Mouse (Mus musculus) ES-E14 (cell line): ENCODE results near the gene BC030499. TPM values are rescaled to one million over a fixed set of nuclear protein-coding genes. Genes with fewer than 3 reads are reported as not detected.
A peak's percentile ranks its signal among the peaks of the same experiment; 100 is the strongest.
"Not testable (repeated sequence)": the region's sequence is repeated elsewhere in the genome, so short reads cannot be mapped to it uniquely, and the experiment has no call there.

ENCODE experiments used
- DNase-seq: peaks from one replicate; pipeline ENCODE4 v3.0.0-alpha.2; 2013; ENCODE audit warnings: low read depth, low spot score
- H3K27ac ChIP-seq: 2 replicates; pipeline ENCODE4 v1.5.1; 2012; ENCODE audit warnings: low read depth, mild to moderate bottlenecking, low read length, moderate library complexity, mixed read lengths; ENCODE audit not compliant: poor library complexity, insufficient read depth, severe bottlenecking
- H3K36me3 ChIP-seq: 2 replicates; pipeline ENCODE4 v1.6.1; 2012; ENCODE audit warnings: mild to moderate bottlenecking, low read length, moderate library complexity, mixed read lengths; ENCODE audit not compliant: control insufficient read depth, poor library complexity, insufficient read depth, severe bottlenecking
- H3K4me1 ChIP-seq, 2 experiments: fragments of 150-350 bp in 1 of 2; sonication (generic) in 1 of 2; 2 replicates each; pipeline ENCODE4 v1.6.1; 2012; ENCODE audit warnings: low read length in 2 of 2, mild to moderate bottlenecking in 1 of 2, mixed read lengths in 1 of 2; ENCODE audit not compliant: control insufficient read depth in 2 of 2, insufficient read depth in 2 of 2, poor library complexity in 1 of 2
- H3K4me3 ChIP-seq, 2 experiments: fragments of 150-350 bp in 1 of 2; sonication (generic) in 1 of 2; 2 replicates each; pipeline ENCODE4 v1.5.1; 2012; ENCODE audit warnings: low read length in 2 of 2, low read depth in 1 of 2, mild to moderate bottlenecking in 1 of 2, mixed read lengths in 1 of 2; ENCODE audit not compliant: insufficient read depth in 1 of 2, poor library complexity in 1 of 2, severe bottlenecking in 1 of 2
- H3K9ac ChIP-seq: 2 replicates; pipeline ENCODE4 v1.6.1; 2012; ENCODE audit warnings: low read depth, mild to moderate bottlenecking, low read length, mixed read lengths; ENCODE audit not compliant: poor library complexity, insufficient read depth, severe bottlenecking
- H3K9me3 ChIP-seq: fragments of 150-350 bp; sonication (generic); 2 replicates; pipeline ENCODE4 v1.6.1; 2012; ENCODE audit warnings: low read depth, mild to moderate bottlenecking, low read length; ENCODE audit not compliant: control insufficient read depth, insufficient read depth
- CHD2 ChIP-seq: IDR thresholded peaks from 2 replicates; pipeline ENCODE4 v1.6.1; 2014; ENCODE audit warnings: mild to moderate bottlenecking, low read depth, low read length, inconsistent platforms
- HCFC1 ChIP-seq: IDR thresholded peaks from 2 replicates; pipeline ENCODE4 v1.6.1; 2012; ENCODE audit warnings: low read length, inconsistent platforms, borderline replicate concordance; ENCODE audit not compliant: insufficient read depth
- MAFK ChIP-seq: IDR thresholded peaks from 2 replicates; pipeline ENCODE4 v1.6.1; 2014; ENCODE audit warnings: mild to moderate bottlenecking, low read depth, low read length, inconsistent platforms; ENCODE audit not compliant: insufficient read depth
- ZC3H11A ChIP-seq: IDR thresholded peaks from 2 replicates; pipeline ENCODE4 v1.6.1; 2012; ENCODE audit warnings: low read depth, mild to moderate bottlenecking, inconsistent platforms, low read length, borderline replicate concordance
- ZNF384 ChIP-seq: IDR thresholded peaks from 2 replicates; pipeline ENCODE4 v1.6.1; 2012; ENCODE audit warnings: low read depth, low read length, inconsistent platforms
- in situ Hi-C, 2 experiments: fragments of 600-800 bp; cut with MboI; formaldehyde crosslinking; loops; one replicate each; pipeline ENCODE4 v1.15.1; 2025; ENCODE audit warnings: low sequenced_read_pairs in 2 of 2, inconsistent platforms in 1 of 2; ENCODE audit not compliant: unreplicated experiment in 2 of 2
- total RNA-seq: library from RNA; depleted of rRNA; stranded (reverse); fragments of 300-350 nt; gene quantifications from 2 replicates; pipeline ENCODE4 v1.2.3, GENCODE M21; 2012

The BC030499 gene
- total RNA-seq, 1 experiment: 2.0 TPM

DNA sequence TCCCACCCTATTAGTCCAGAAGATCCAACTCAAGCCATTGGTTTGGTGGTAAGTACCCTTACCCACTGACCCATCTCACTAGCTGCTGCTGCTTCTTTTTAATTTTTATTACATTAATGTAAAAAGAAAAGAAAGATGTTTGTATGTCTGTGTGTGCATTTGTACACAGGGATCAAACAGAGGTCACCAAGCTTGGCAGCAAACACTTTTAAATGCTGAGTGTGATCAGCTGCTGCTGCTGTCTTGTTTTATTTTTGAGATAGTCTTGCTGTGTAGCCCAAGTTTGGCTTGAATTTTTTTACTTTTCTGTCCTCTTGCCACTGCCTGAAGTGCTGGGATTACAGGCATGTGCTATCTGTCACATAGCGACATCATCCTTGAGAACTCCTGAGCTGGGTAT, 15.0 kb upstream of the BC030499 start:
- Histone ChIP-seq H3K4me3 (no peak overlapping the region), H3K9me3 (no peaks in the 10 kb centered on the region), H3K4me1 (no peaks in the 10 kb centered on the region), H3K9ac (no peak overlapping the region), H3K36me3 (peaks cover 67% of the 10 kb centered on the region), H3K27ac (no peak overlapping the region)
- no peak for DNase-seq
- in situ Hi-C loops: loop anchor here in 1 of 2 experiments (25.0 kb wide), 1 partner anchor 1737 kb away; no protein-coding TSS in a partner anchor
- no peak for TF ChIP-seq HCFC1
- no peak for TF ChIP-seq ZC3H11A
- TF ChIP-seq MAFK: no peak
- TF ChIP-seq ZNF384: no peak
- TF ChIP-seq CHD2: no peak

DNA sequence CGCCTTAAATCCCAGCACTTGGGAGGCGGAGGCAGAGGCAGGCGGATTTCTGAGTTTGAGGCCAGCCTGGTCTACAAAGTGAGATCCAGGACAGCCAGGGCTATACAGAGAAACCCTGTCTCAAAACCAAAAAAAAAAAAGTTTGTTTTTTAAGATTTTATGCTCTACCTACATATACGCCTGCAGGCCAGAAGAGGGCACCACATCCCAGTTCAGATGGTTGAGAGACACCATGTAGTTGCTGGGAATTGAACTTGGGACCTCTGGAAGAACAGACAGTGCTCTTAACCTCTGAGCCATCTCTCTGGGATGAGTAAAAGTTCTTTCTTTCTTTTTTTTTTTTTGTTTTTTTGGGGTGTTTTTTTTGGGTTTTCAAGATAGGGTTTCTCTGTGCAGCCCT, 14.5 kb upstream of the BC030499 start:
- not testable (repeated sequence) for H3K9ac ChIP-seq, H3K4me1 ChIP-seq, H3K4me3 ChIP-seq, H3K9me3 ChIP-seq, H3K27ac ChIP-seq
- DNase-seq: peak; percentile 25
- TF ChIP-seq ZNF384: peak; percentile 77
- peaks cover 65% of the 10 kb centered on the region for H3K36me3 ChIP-seq
- in situ Hi-C loops: loop anchor here in 1 of 2 experiments (25.0 kb wide), 1 partner anchor 1736 kb away; no protein-coding TSS in a partner anchor

DNA sequence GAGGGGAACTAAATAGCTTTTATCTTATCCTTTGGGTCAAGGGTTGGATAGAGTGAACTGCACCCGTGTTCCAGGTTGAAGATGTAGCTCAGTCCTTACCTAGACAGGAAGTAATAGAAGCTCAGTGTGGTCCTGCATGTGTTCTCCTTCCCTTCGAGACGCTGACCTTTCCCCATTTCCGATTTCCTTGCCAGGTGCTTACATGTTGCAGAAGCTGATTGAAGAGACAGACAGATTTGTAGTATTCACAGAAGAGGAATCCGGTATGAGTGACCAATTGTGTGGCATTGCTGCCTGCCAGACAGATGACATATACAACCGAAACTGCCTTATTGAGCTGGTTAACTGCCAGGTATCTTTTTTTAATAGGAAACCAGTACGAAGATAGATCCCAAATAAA, 11.8 kb upstream of the BC030499 start:
- Histone ChIP-seq H3K4me1 (no peaks in the 10 kb centered on the region), H3K27ac (no peak overlapping the region), H3K36me3 (peaks cover 44% of the 10 kb centered on the region), H3K9ac (no peak overlapping the region), H3K4me3 (no peak overlapping the region), H3K9me3 (no peaks in the 10 kb centered on the region)
- TF ChIP-seq MAFK (no peak), ZNF384 (no peak), HCFC1 (no peak), CHD2 (no peak), ZC3H11A (no peak)
- in situ Hi-C loops: loop anchor here in 1 of 2 experiments (25.0 kb wide), 1 partner anchor 1733 kb away; no protein-coding TSS in a partner anchor
- no peak for DNase-seq

DNA sequence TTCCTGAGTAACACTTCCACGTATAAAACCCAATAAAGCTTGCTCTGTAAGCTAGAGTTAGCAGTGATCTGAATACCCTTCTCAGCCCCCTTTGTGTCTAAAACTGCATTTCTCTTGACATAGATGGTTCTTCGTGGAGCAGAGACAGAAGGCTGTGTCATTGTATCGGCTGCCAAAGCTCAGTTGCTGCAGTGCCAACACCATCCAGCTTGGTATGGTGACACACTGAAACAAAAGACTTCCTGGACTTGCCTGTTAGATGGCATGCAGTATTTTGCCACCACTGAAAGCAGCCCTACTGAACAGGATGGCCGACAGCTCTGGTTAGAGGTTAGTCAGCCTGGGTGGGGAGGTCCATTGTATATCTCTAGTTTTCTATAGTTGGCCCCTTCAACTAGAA, 11.1 kb upstream of the BC030499 start:
- no peak for DNase-seq
- H3K36me3 ChIP-seq: peaks cover 43% of the 10 kb centered on the region
- H3K9ac ChIP-seq: no peak overlapping the region
- in situ Hi-C loops: loop anchor here in 1 of 2 experiments (25.0 kb wide), 1 partner anchor 1733 kb away; no protein-coding TSS in a partner anchor
- H3K9me3 ChIP-seq: no peaks in the 10 kb centered on the region
- H3K27ac ChIP-seq: no peak overlapping the region
- no peaks in the 10 kb centered on the region for H3K4me1 ChIP-seq
- TF ChIP-seq MAFK (no peak), ZC3H11A (no peak), HCFC1 (no peak), CHD2 (no peak), ZNF384 (no peak)
- no peak overlapping the region for H3K4me3 ChIP-seq

DNA sequence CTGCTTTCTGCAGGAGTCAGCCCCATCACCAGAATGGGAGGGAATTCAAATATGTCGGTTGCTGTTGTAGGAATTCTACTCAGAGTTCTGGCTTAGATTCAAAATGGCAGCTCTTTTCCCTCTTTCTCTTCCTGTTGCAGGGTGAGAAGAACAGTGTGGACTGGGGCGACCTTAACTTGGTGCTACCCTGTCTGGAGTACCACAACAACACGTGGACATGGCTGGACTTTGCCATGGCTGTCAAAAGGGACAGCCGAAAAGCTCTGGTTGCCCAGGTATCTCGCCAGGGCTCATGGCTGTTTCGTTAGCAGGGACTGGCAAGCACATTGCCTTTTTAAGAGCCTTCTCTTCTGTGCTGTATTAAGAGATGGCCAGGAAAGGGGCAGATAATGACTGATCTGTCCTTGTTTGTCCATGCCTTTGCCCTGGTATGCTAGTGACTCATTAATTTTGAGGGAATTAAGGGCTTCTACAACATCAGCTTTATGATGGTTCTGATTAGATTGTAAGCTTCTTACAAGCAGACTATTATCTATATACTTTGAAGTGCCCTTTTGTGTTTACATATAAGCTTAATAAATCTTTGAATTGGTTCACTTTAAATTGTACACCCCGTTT, 1.4 kb upstream of the BC030499 start:
- no peak overlapping the region for H3K27ac ChIP-seq
- TF ChIP-seq MAFK (no peak), ZC3H11A (no peak), HCFC1 (no peak), CHD2 (no peak), ZNF384 (no peak)
- no peak for DNase-seq
- no peaks in the 10 kb centered on the region for H3K9me3 ChIP-seq
- no peaks in the 10 kb centered on the region for H3K4me1 ChIP-seq
- no peak overlapping the region for H3K9ac ChIP-seq
- H3K36me3 ChIP-seq: peaks cover 46% of the 10 kb centered on the region
- in situ Hi-C loops: loop anchor here in 1 of 2 experiments (25.0 kb wide), 1 partner anchor 1723 kb away; no protein-coding TSS in a partner anchor
- no peak overlapping the region for H3K4me3 ChIP-seq
